Mouse (Mus musculus) heart, postnatal 14 days (tissue): ENCODE data around the gene Trmt2a. TPM values are rescaled to one million over a fixed set of nuclear protein-coding genes. Genes with fewer than 3 reads are reported as not detected.
"Not testable (repeated sequence)": the region's sequence is repeated elsewhere in the genome, so short reads cannot be mapped to it uniquely, and the experiment has no call there.

Experiments used
- DNase-seq, 2 experiments: peaks; one replicate each; pipeline ENCODE4 v3.0.0; 2021 to 2022
- intact Hi-C: fragments of 180-260 bp; cut with DNase I; formaldehyde crosslinking; loops from one replicate; pipeline ENCODE4 v1.15.1; 2025
- microRNA-seq, 2 experiments: library from miRNA; unstranded; fragments of <30 nt; microRNA quantifications; one replicate each; pipeline ENCODE4 v1.2.0; 2021 to 2022
- total RNA-seq, 2 experiments: library from RNA; stranded (reverse); gene quantifications; 2 replicates each; pipeline ENCODE4 v1.2.3; 2021

Trmt2a gene
- total RNA-seq, 2 experiments from 2014 or later, result 21.8 to 24.9 TPM

- no peak for DNase-seq
- intact Hi-C loops, result no loop called here
Observed at GRCm38 (mm10) chr16:18268182-18268581, 19.7 kb downstream of the Trmt2a start.

GRCm38 (mm10) chr16:18275166-18275565 lies 26.7 kb downstream of the Trmt2a start:
- intact Hi-C loops, result no loop called here
- no peak for DNase-seq

GRCm38 (mm10) chr16:18288166-18288565 lies 39.7 kb downstream of the Trmt2a start:
- no peak for DNase-seq
- intact Hi-C loops, result no loop called here

- peak in 1 of 2 experiments; percentile 88 for DNase-seq
- intact Hi-C loops, result no loop called here
Observed at GRCm38 (mm10) chr16:18288581-18289061, 40.1 kb downstream of the Trmt2a start.

- intact Hi-C loops, result no loop called here
- peak; percentile 99 for DNase-seq
Observed at GRCm38 (mm10) chr16:18289067-18289588, 40.6 kb downstream of the Trmt2a start, which contains the start of gene Dgcr8. Gene Dgcr8 (minus strand): TSS chr16:18289246.

- intact Hi-C loops, DNase-seq: not testable (repeated sequence)
Observed at GRCm38 (mm10) chr16:18289614-18290013, 41.1 kb downstream of the Trmt2a start.

Small RNA genes within 50 kb of the gene (microRNA-seq; reads per million reads assigned to microRNA genes)
- 0 reads per million in 2 experiments for gene Gm24572
- 304 to 338 reads per million in 2 experiments for gene Mir1306

Other genes with a start within 250 kb of the Trmt2a start
- 10 to 100 TPM; 46.4 to 48.0 TPM for gene Dgcr6, start 195.8 kb upstream of the Trmt2a start, total RNA-seq
- 10 to 100 TPM; 24.1 to 32.4 TPM for gene Prodh, start 158.5 kb upstream of the Trmt2a start, total RNA-seq
- 10 to 100 TPM; 17.4 to 19.9 TPM for gene Rtn4r, start 121.0 kb upstream of the Trmt2a start, total RNA-seq
- gene Ccdc188, start 30.8 kb upstream of the Trmt2a start, total RNA-seq, result not detected
- 10 to 100 TPM; 26.4 to 29.6 TPM for gene Zdhhc8, start 13.5 kb upstream of the Trmt2a start, total RNA-seq
- 10 to 100 TPM; 43.6 to 52.4 TPM for gene Ranbp1, start 53 bp downstream of the Trmt2a start, total RNA-seq
- not detected for gene Gm49776, start 9.6 kb downstream of the Trmt2a start, total RNA-seq
- 10 to 100 TPM; 19.2 to 21.9 TPM for gene Dgcr8, start 40.6 kb downstream of the Trmt2a start, total RNA-seq
- gene Tango2, start 99.4 kb downstream of the Trmt2a start, total RNA-seq, result 10 to 100 TPM; 91.6 to 98.4 TPM
- gene Arvcf, start 99.5 kb downstream of the Trmt2a start, total RNA-seq, result 10 to 100 TPM; 17.9 to 21.6 TPM
- 10 to 100 TPM; 29.9 to 34.6 TPM for gene Txnrd2, start 177.7 kb downstream of the Trmt2a start, total RNA-seq
- gene Comt, start 178.2 kb downstream of the Trmt2a start, total RNA-seq, result 100 to 1,000 TPM; 119 to 127 TPM